9 mouse cellular contexts compared by ENCODE assay signal in the genomic region with DNA sequence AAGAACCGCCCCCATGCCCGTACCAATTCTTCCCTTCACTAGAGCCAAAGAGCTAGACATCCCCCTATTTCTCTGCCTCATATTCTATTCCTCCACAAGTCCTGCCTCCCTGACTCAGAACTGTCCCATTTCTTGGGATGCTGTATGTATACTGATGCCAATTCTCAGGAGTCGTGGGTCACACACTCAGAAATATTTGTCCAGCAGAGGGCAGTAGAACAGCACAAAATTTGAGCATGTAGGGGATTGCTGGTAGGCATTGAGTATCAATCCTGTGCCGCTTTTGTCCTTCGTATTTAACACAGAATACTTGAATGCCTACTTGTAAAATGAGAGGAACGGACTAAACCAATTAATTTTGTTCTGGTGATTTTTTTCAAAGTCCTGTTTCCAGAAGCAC. TPM values are rescaled to one million over a fixed set of nuclear protein-coding genes. Genes with fewer than 3 reads are reported as not detected.
DNase-seq lines count a peak whose midpoint lies in the region; ATAC-seq and TF ChIP-seq lines count a peak whose summit lies in the region.
"Had no signal": no experiment of that assay in that cellular context is flagged by ENCODE, and none has a peak within 500 bp of the region (broad histone marks: within the 10 kb centered on the region; RNA-seq: fewer than 3 reads in every experiment).

No protein-coding gene starts in this region.

- no peaks in the 10 kb centered on the region for H3K9me3 ChIP-seq in kidney, embryonic 16.5 days (ENCODE audit: low read length)
- no peaks in the 10 kb centered on the region for H3K9me3 ChIP-seq in limb, embryonic 14.5 days (ENCODE audit: control insufficient read depth, low read length)
- H3K9me3 ChIP-seq in neural tube, embryonic 11.5 days (ENCODE audit: control insufficient read depth, low read length): no peaks in the 10 kb centered on the region

- peak; percentile 85 for ATAC-seq in CD4-positive, CD25-positive, alpha-beta regulatory T cell, adult 4 months
- ATAC-seq in kidney, embryonic 16.5 days (ENCODE audit: low FRiP score, low TSS enrichment): peak; percentile 78; the same call in 1 of the 2 replicates
- ATAC-seq in limb, embryonic 14.5 days (ENCODE audit: low FRiP score, low read depth): 0 out of 2 replicates have a peak, but pooled peaks have one; percentile 61
- peak; percentile 82 for ATAC-seq in neural tube, embryonic 11.5 days (ENCODE audit: insufficient read depth, low FRiP score, low TSS enrichment)

- no peak overlapping the region for H3K4me2 ChIP-seq in kidney, embryonic 16.5 days (replicated peaks; ENCODE audit: low read depth, low read length)
- H3K4me2 ChIP-seq in limb, embryonic 14.5 days (replicated peaks; ENCODE audit: low read depth, low read length, severe bottlenecking): no peak overlapping the region
- H3K4me2 ChIP-seq in neural tube, embryonic 11.5 days (ENCODE audit: low read depth): no peak overlapping the region

- H3K4me1 ChIP-seq in kidney, embryonic 16.5 days (ENCODE audit: insufficient read depth, low read length): no peaks in the 10 kb centered on the region
- no peaks in the 10 kb centered on the region for H3K4me1 ChIP-seq in limb, embryonic 14.5 days (ENCODE audit: control insufficient read depth, insufficient read depth, low read length)
- H3K4me1 ChIP-seq in neural tube, embryonic 11.5 days (ENCODE audit: control insufficient read depth, insufficient read depth, low read length): no peaks in the 10 kb centered on the region

- no peaks in the 10 kb centered on the region for H3K27me3 ChIP-seq in kidney, embryonic 16.5 days (ENCODE audit: insufficient read depth, low read length)
- H3K27me3 ChIP-seq in limb, embryonic 14.5 days (ENCODE audit: control insufficient read depth, insufficient read depth, low read length): no peaks in the 10 kb centered on the region
- H3K27me3 ChIP-seq in neural tube, embryonic 11.5 days (ENCODE audit: control insufficient read depth, insufficient read depth, low read length): no peaks in the 10 kb centered on the region

- no peak overlapping the region for H3K4me3 ChIP-seq in kidney, embryonic 16.5 days (ENCODE audit: low read length)
- H3K4me3 ChIP-seq in limb, embryonic 14.5 days (replicated peaks; ENCODE audit: low read length): no peak overlapping the region
- H3K4me3 ChIP-seq in neural tube, embryonic 11.5 days (ENCODE audit: low read depth, low read length): no peak overlapping the region

- DNase-seq in adrenal gland, adult 8-10 months: peak; percentile 34
- peak; percentile 89 for DNase-seq in embryo, embryonic 11 days
- DNase-seq in heart, adult 9 months (ENCODE audit: low spot score in 2 of 2): peak; percentile 44 to 64
- peak; percentile 78 for DNase-seq in limb, embryonic 14.5 days (ENCODE audit: low spot score)
- DNase-seq in neural tube, embryonic 11.5 days (ENCODE audit: low spot score): peak; percentile 70
- DNase-seq in thymus, postnatal 0 days (ENCODE audit: low spot score): peak; percentile 81

- H3K36me3 ChIP-seq in kidney, embryonic 16.5 days (ENCODE audit: insufficient read depth, low read length): no peaks in the 10 kb centered on the region
- H3K36me3 ChIP-seq in limb, embryonic 14.5 days (ENCODE audit: control insufficient read depth, insufficient read depth, low read length): peaks cover 2% of the 10 kb centered on the region; the same call in 1 of the 2 replicates
- no peaks in the 10 kb centered on the region for H3K36me3 ChIP-seq in neural tube, embryonic 11.5 days (ENCODE audit: control insufficient read depth, insufficient read depth, low read length)

- TF ChIP-seq POLR2A in limb, embryonic 14.5 days (IDR thresholded peaks at IDR 0.05; ENCODE audit: borderline replicate concordance, extremely low read depth, insufficient read depth, insufficient read length): no peak

- no peak overlapping the region for H3K27ac ChIP-seq in kidney, embryonic 16.5 days (ENCODE audit: low read length)
- H3K27ac ChIP-seq in limb, embryonic 14.5 days (replicated peaks; ENCODE audit: low read depth, low read length): no peak overlapping the region
- no peak overlapping the region for H3K27ac ChIP-seq in neural tube, embryonic 11.5 days (ENCODE audit: low read depth, low read length)

- 33% methylated on average over 6 of the region's 6 CpGs for WGBS in kidney, embryonic 16.5 days
- WGBS in limb, embryonic 14.5 days: 36% methylated on average over 6 of the region's 6 CpGs
- 28% methylated on average over 6 of the region's 6 CpGs for WGBS in neural tube, embryonic 11.5 days

- no peak overlapping the region for H3K9ac ChIP-seq in kidney, embryonic 16.5 days (replicated peaks; ENCODE audit: low read length)
- no peak overlapping the region for H3K9ac ChIP-seq in limb, embryonic 14.5 days (ENCODE audit: low read depth, low read length, severe bottlenecking)
- H3K9ac ChIP-seq in neural tube, embryonic 11.5 days (ENCODE audit: low read length): no peak overlapping the region

RNA-seq across cellular contexts. Expression of a gene that starts 27.3 kb away (rescaled TPM):
- polyA plus RNA-seq in CD4-positive, CD25-positive, alpha-beta regulatory T cell, adult 4 months (2017; shearing (Covaris generic)): 10 to 100 TPM; 64.3 to 64.7 TPM
- total RNA-seq in adrenal gland, adult 8-10 months (2022): under 1 TPM; 0.52 to 0.97 (median 0.67) TPM
- 0.06 and 0.22 TPM in 2 replicates for polyA plus RNA-seq in kidney, embryonic 16.5 days (2015; fragmentation: Nextera tagmentation; extraction: Ambion mirVana)
- polyA plus RNA-seq in limb, embryonic 14.5 days (2012; rRNA removed): 0.35 TPM in 2 replicates
- 0.70 and 0.73 TPM in 2 replicates for polyA plus RNA-seq in limb, embryonic 14.5 days (2014; fragmentation: Nextera tagmentation; extraction: Ambion mirVana)
- polyA plus RNA-seq in neural tube, embryonic 11.5 days (2014; fragmentation: Nextera tagmentation; extraction: Ambion mirVana): 0.16 and 0.31 TPM in 2 replicates
- polyA plus RNA-seq in thymus, postnatal 0 days (2015; fragmentation: Nextera tagmentation; extraction: Ambion mirVana): 5.1 and 5.8 TPM in 2 replicates
- polyA plus RNA-seq: heart, embryonic 14.5 days had no signal

RNA-seq across cellular contexts. Expression of a gene that starts 38.2 kb away (rescaled TPM):
- 10 to 100 TPM; 11.8 to 17.9 TPM for polyA plus RNA-seq in CD4-positive, CD25-positive, alpha-beta regulatory T cell, adult 4 months (2017; shearing (Covaris generic))
- 10 to 100 TPM; 41.5 to 69.2 (median 50.8) TPM for total RNA-seq in adrenal gland, adult 8-10 months (2022)
- polyA plus RNA-seq in kidney, embryonic 16.5 days (2015; fragmentation: Nextera tagmentation; extraction: Ambion mirVana): 30.9 and 37.0 TPM in 2 replicates
- 18.6 and 28.8 TPM in 2 replicates for polyA plus RNA-seq in limb, embryonic 14.5 days (2012; rRNA removed)
- 36.8 and 38.4 TPM in 2 replicates for polyA plus RNA-seq in limb, embryonic 14.5 days (2014; fragmentation: Nextera tagmentation; extraction: Ambion mirVana)
- polyA plus RNA-seq in neural tube, embryonic 11.5 days (2014; fragmentation: Nextera tagmentation; extraction: Ambion mirVana): 45.6 and 53.4 TPM in 2 replicates
- 54.7 and 55.6 TPM in 2 replicates for polyA plus RNA-seq in thymus, postnatal 0 days (2015; fragmentation: Nextera tagmentation; extraction: Ambion mirVana)

RNA-seq across cellular contexts. Expression of a gene that starts 38.3 kb away (rescaled TPM):
- polyA plus RNA-seq in CD4-positive, CD25-positive, alpha-beta regulatory T cell, adult 4 months (2017; shearing (Covaris generic)): 10 to 100 TPM; 38.6 TPM
- 10 to 100 TPM; 37.1 to 41.3 (median 37.6) TPM for total RNA-seq in adrenal gland, adult 8-10 months (2022)
- polyA plus RNA-seq in kidney, embryonic 16.5 days (2015; fragmentation: Nextera tagmentation; extraction: Ambion mirVana): 25.3 and 26.2 TPM in 2 replicates
- 11.2 and 14.8 TPM in 2 replicates for polyA plus RNA-seq in limb, embryonic 14.5 days (2012; rRNA removed)
- polyA plus RNA-seq in limb, embryonic 14.5 days (2014; fragmentation: Nextera tagmentation; extraction: Ambion mirVana): 16.0 and 18.8 TPM in 2 replicates
- 18.7 and 20.1 TPM in 2 replicates for polyA plus RNA-seq in neural tube, embryonic 11.5 days (2014; fragmentation: Nextera tagmentation; extraction: Ambion mirVana)
- 20.1 and 23.9 TPM in 2 replicates for polyA plus RNA-seq in thymus, postnatal 0 days (2015; fragmentation: Nextera tagmentation; extraction: Ambion mirVana)

Comparison
In these comparisons a context has a peak if more than half of its experiments do, and no peak if none do; other contexts are left out.
1. DNase-seq: peak in every context shown above with its lines; median percentile 89 in embryo, embryonic 11 days; 81 in thymus, postnatal 0 days; 78 in limb, embryonic 14.5 days; 70 in neural tube, embryonic 11.5 days; 54 in heart, adult 9 months; 34 in adrenal gland, adult 8-10 months.